Mouse (Mus musculus) embryonic facial prominence, embryonic 11.5 days (tissue): ENCODE data around the gene Thbs2. TPM values are rescaled to one million over a fixed set of nuclear protein-coding genes. Genes with fewer than 3 reads are reported as not detected.
A peak's percentile ranks its signal among the peaks of the same experiment; 100 is the strongest.

Experiments
- ATAC-seq: fragments of 200-750 bp; cut with Nextera tagmentation; replicated peaks from 2 replicates; pipeline ENCODE4 v1.8.0; 2017; ENCODE audit warnings: low read depth; ENCODE audit not compliant: insufficient number of reproducible peaks, low FRiP score, low TSS enrichment
- DNase-seq: peaks from one replicate; pipeline ENCODE4 v3.0.0-alpha.2; 2015; ENCODE audit warnings: low spot score
- H3K27ac ChIP-seq: fragments of 300-500 bp; sonication (generic); replicated peaks from 2 replicates; pipeline ENCODE4 v1.5.1; 2014; ENCODE audit warnings: mild to moderate bottlenecking, low read depth, low read length, control low read depth
- H3K27me3 ChIP-seq: fragments of 300-500 bp; sonication (generic); 2 replicates; pipeline ENCODE4 v1.6.1; 2014; ENCODE audit warnings: mild to moderate bottlenecking, low read length, moderate library complexity, mixed read lengths; ENCODE audit not compliant: control insufficient read depth, insufficient read depth
- H3K36me3 ChIP-seq: fragments of 300-500 bp; sonication (generic); replicated peaks from 2 replicates; pipeline ENCODE4 v1.6.1; 2014; ENCODE audit warnings: low read depth, mild to moderate bottlenecking, low read length, moderate library complexity, mixed read lengths; ENCODE audit not compliant: control insufficient read depth, insufficient read depth
- H3K4me1 ChIP-seq: fragments of 300-500 bp; sonication (generic); 2 replicates; pipeline ENCODE4 v1.6.1; 2014; ENCODE audit warnings: low read length, mixed read lengths; ENCODE audit not compliant: control insufficient read depth, insufficient read depth
- H3K4me2 ChIP-seq: fragments of 300-500 bp; sonication (generic); 2 replicates; pipeline ENCODE4 v1.6.1; 2014; ENCODE audit warnings: low read depth, mild to moderate bottlenecking, control low read depth, low read length, moderate library complexity
- H3K4me3 ChIP-seq: fragments of 300-500 bp; sonication (generic); 2 replicates; pipeline ENCODE4 v1.5.1; 2014; ENCODE audit warnings: low read depth, low read length, control low read depth
- H3K9ac ChIP-seq: fragments of 300-500 bp; sonication (generic); replicated peaks from 2 replicates; pipeline ENCODE4 v1.6.1; 2014; ENCODE audit warnings: mild to moderate bottlenecking, control low read depth, low read length
- H3K9me3 ChIP-seq: fragments of 300-500 bp; sonication (generic); replicated peaks from 2 replicates; pipeline ENCODE4 v1.6.1; 2016; ENCODE audit warnings: mild to moderate bottlenecking, low read length, inconsistent platforms, mixed read lengths; ENCODE audit not compliant: control insufficient read depth
- WGBS: fragments of 180-500 bp; shearing (Covaris S2); extraction: QIAGEN DNeasy Blood & Tissue Kit; methylation state at CpG from one replicate; pipeline ENCODE4 v1.1.7; 2014; 5-methylcytosine and 5-hydroxymethylcytosine counted together
- polyA plus RNA-seq: library from polyadenylated mRNA; unstranded; fragments of >200 nt; fragmentation: Nextera tagmentation; extraction: Ambion mirVana; gene quantifications from 2 replicates; pipeline ENCODE4 v1.2.1, GENCODE M21; 2014

Thbs2 gene
- polyA plus RNA-seq: 5.2 and 5.9 TPM in 2 replicates

DNA sequence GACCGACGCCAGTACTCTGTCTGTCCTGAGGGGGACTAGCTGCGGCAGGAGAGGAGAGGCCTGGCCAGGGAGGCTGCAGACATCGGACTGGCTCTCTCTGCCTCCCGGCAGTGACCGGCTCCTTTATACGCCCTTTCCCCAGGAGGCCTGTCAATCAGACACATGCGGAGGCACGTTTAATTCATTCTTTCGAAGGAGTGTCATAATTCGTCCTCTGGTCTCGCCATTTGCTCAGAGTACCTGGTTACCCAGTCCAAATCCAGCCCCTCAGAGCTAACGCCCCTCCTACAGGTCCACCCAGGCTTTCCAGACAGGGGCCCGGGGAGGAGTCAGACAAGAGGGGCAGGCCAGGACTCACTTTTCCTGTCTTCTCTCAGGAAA is at the start of gene Thbs2:
TSS of gene Thbs2 (minus strand) at position 242 of the 381 bp plus-strand sequence.
- Histone ChIP-seq H3K27me3 (no peaks in the 10 kb centered on the region), H3K4me3 (peak within 1 kb of the TSS; percentile 32), H3K27ac (no peak within 1 kb of the TSS; the same call in 1 of the 2 replicates), H3K4me1 (no peaks in the 10 kb centered on the region; the same call in 1 of the 2 replicates), H3K4me2 (peak within 1 kb of the TSS; percentile 56), H3K36me3 (no peaks in the 10 kb centered on the region), H3K9me3 (no peaks in the 10 kb centered on the region), H3K9ac (0 out of 2 replicates have a peak within 1 kb of the TSS, but pooled peaks have one; percentile 25)
- WGBS: 0% methylated on average over 14 of the region's 14 CpGs
- DNase-seq (peak; percentile 62), ATAC-seq (peak; percentile 90)

DNA sequence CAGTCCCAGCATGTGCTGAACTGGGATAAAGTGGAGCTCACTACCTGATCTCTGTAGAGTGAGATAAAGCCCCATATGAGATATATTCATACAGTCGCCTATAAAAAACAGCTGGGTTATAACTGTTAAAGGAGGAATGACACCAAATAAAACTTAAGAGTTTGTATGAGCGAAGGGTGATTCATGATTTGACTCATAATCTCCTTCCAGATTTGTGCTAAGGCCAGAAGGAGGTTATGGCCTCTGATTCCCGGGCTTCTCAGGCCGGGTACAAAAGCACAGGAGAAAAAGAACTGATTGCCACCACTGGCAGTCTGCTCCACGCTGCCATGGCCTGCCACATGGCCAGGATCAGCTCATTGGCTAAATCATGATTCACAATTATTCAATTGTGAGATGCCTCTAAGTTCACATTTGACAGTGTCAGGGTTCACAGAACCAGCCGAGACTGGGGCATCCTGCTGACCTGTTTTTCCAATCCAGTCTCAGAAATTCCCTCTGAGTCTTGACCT is 41.5 kb upstream of the Thbs2 start:
- no peak overlapping the region for H3K4me2 ChIP-seq
- H3K9me3 ChIP-seq: no peaks in the 10 kb centered on the region
- DNase-seq: no peak
- H3K4me1 ChIP-seq: no peaks in the 10 kb centered on the region
- no peak overlapping the region for H3K9ac ChIP-seq
- H3K27ac ChIP-seq: no peak overlapping the region
- no peak for ATAC-seq
- no peaks in the 10 kb centered on the region for H3K36me3 ChIP-seq
- H3K27me3 ChIP-seq: no peaks in the 10 kb centered on the region
- H3K4me3 ChIP-seq: no peak overlapping the region
- WGBS: 67% methylated on average over 6 of the region's 6 CpGs

DNA sequence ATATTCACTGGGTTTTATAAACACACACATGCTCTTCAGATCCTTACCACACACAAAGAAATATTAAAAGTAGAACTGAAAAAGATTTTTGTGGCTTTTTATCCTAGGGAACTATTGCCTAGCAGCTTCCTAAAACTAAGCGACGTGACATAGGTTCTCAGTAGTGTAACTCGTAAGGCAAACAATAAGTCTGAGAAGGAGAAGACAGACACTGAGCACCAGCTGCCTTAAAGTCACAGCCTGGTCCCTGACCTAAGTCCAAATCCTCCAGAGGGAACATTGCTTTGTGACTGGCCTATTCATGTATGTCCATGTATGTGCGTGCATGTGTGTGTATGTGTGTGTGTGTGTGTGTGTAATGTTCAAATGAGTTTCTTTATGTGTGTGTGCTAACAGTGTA is 40.3 kb upstream of the Thbs2 start:
- H3K27ac ChIP-seq: no peak overlapping the region
- DNase-seq: no peak
- no peak overlapping the region for H3K9ac ChIP-seq
- ATAC-seq: no peak
- 85% methylated on average over 4 of the region's 4 CpGs for WGBS
- H3K4me3 ChIP-seq: no peak overlapping the region
- no peaks in the 10 kb centered on the region for H3K36me3 ChIP-seq
- H3K9me3 ChIP-seq: no peaks in the 10 kb centered on the region
- no peak overlapping the region for H3K4me2 ChIP-seq
- no peaks in the 10 kb centered on the region for H3K27me3 ChIP-seq
- H3K4me1 ChIP-seq: no peaks in the 10 kb centered on the region

DNA sequence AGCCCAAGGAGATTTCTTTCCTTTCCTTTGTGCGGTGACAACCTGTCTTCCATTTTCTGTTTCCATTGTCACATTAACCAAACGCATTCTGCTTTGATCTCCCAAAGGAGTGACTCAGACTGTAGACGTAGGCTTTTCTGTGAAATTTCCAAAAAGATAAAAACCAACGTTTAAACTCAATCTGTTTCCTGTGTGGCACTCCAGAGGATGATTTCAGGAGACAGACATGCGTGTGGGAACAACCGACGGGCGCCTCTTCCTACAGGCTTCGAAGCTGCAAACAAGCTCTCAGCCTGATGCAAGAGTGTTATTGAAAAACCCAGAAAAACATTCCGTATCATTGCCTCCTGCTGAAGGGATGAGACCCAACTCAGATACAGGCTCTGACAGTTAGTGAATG is 39.9 kb upstream of the Thbs2 start:
- Histone ChIP-seq H3K9me3 (no peaks in the 10 kb centered on the region), H3K4me3 (no peak overlapping the region), H3K27me3 (no peaks in the 10 kb centered on the region), H3K4me1 (no peaks in the 10 kb centered on the region), H3K9ac (no peak overlapping the region), H3K36me3 (no peaks in the 10 kb centered on the region), H3K4me2 (no peak overlapping the region), H3K27ac (no peak overlapping the region)
- ATAC-seq (no peak), DNase-seq (no peak)
- WGBS: 74% methylated on average over 10 of the region's 10 CpGs

DNA sequence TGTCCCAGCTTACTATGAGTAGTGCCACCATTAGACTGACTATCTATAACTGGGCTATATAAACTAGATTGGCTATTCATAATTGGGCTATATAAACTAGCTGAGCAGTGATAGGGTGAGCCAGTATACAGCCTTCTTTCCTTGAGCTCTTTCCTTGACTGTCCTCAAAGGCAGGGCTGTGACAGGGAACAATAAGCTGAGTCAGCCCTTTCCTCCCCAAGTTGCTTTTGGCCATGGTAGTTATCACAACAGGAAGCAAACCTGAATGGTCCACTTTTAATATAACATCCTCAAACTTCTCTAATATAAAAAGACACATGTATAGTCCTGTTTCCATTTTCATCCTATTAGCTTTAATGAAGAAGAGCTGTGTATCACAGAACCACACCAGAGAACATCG is 39.0 kb upstream of the Thbs2 start:
- no peaks in the 10 kb centered on the region for H3K4me1 ChIP-seq
- no peaks in the 10 kb centered on the region for H3K9me3 ChIP-seq
- H3K4me2 ChIP-seq: no peak overlapping the region
- H3K36me3 ChIP-seq: no peaks in the 10 kb centered on the region
- H3K9ac ChIP-seq: no peak overlapping the region
- no peak overlapping the region for H3K4me3 ChIP-seq
- H3K27me3 ChIP-seq: no peaks in the 10 kb centered on the region
- 83% methylated on average over 1 of the region's 1 CpGs for WGBS
- DNase-seq (no peak), ATAC-seq (no peak)
- H3K27ac ChIP-seq: no peak overlapping the region

DNA sequence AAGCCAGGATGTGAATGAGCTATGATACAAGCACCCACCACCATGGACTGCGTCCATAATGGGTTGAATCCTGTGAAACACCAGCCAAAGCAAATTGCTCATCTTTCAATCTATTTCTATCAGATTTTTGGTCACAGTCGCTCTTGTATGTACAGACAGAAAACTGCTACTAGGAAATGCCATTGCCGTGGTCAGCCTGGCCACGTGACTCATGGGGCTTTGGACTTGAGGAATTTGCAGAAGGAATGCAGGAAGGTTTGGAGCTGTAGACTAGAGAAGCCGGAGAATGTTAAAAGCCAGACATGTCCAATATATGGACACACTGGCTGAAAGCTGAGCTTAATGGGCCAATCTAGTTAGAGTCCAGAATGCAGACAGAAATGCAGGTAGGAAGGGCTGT is 36.6 kb upstream of the Thbs2 start:
- ATAC-seq: no peak
- Histone ChIP-seq H3K4me3 (no peak overlapping the region), H3K36me3 (no peaks in the 10 kb centered on the region), H3K9ac (no peak overlapping the region), H3K27me3 (no peaks in the 10 kb centered on the region), H3K4me2 (no peak overlapping the region), H3K9me3 (no peaks in the 10 kb centered on the region), H3K4me1 (no peaks in the 10 kb centered on the region), H3K27ac (no peak overlapping the region)
- 82% methylated on average over 5 of the region's 5 CpGs for WGBS
- no peak for DNase-seq

DNA sequence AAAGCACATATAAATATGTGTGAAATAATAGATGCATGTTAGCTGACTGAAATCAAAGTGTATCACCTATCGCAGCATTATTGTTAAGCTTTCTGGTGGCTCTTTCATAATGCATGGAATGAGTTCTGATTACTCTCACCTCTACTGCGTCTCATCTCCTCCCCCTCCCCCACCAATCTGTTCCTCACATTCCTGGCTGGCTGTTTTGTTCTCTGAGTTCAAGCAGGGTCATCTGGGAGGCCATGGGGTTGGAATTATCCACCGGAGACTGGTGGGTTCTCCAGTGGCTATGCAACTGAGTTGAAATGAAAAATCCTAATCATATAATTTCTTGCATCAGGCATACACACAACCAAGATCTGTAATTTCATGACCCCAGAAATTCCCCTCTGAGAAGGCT is 33.4 kb upstream of the Thbs2 start:
- 28% methylated on average over 3 of the region's 3 CpGs for WGBS
- no peak for DNase-seq
- no peaks in the 10 kb centered on the region for H3K27me3 ChIP-seq
- no peaks in the 10 kb centered on the region for H3K9me3 ChIP-seq
- H3K4me2 ChIP-seq: no peak overlapping the region
- ATAC-seq: no peak
- H3K4me3 ChIP-seq: no peak overlapping the region
- no peak overlapping the region for H3K27ac ChIP-seq
- H3K4me1 ChIP-seq: no peaks in the 10 kb centered on the region
- no peaks in the 10 kb centered on the region for H3K36me3 ChIP-seq
- H3K9ac ChIP-seq: no peak overlapping the region

DNA sequence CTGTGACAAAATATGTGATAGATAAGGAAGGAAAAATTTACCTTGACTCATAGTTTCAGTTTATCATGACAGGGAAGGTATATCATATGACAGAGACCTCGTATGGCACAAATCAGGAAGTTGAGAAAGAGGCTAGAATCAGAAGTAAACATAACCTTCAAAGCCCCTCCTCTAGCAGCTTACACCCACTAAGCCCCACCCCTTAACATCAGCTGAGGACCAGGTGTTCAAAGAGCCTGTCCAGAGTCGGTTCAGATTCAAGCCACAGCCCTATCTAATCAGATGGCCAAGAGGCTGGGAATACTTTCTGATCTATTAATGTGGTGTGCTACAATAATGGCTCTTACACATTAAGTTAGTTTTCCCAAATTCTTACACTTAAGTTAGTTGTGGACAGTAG is 30.8 kb upstream of the Thbs2 start:
- no peaks in the 10 kb centered on the region for H3K27me3 ChIP-seq
- WGBS: 44% methylated on average over 2 of the region's 2 CpGs

More for the DNA sequence above, 30.8 kb upstream of the Thbs2 start:
- no peaks in the 10 kb centered on the region for H3K36me3 ChIP-seq
- no peak overlapping the region for H3K4me3 ChIP-seq
- DNase-seq (no peak), ATAC-seq (no peak)
- no peak overlapping the region for H3K27ac ChIP-seq
- H3K9ac ChIP-seq: no peak overlapping the region
- no peaks in the 10 kb centered on the region for H3K4me1 ChIP-seq
- no peak overlapping the region for H3K4me2 ChIP-seq
- H3K9me3 ChIP-seq: no peaks in the 10 kb centered on the region
